Mouse (Mus musculus) bone marrow, adult 2 months (tissue): Measurements from ENCODE around the gene Six2.

Source experiments
- CTCF ChIP-seq: fragments of 200-500 bp; IDR thresholded peaks from 2 replicates; pipeline ENCODE4 v1.5.1; 2011; ENCODE audit warnings: low read length, control low read depth; ENCODE audit not compliant: control insufficient read depth, insufficient read depth
- POLR2A ChIP-seq: fragments of 200-500 bp; IDR thresholded peaks from 2 replicates; pipeline ENCODE4 v1.6.1; 2011; ENCODE audit warnings: low read depth, mild to moderate bottlenecking, control low read depth, low read length, borderline replicate concordance; ENCODE audit not compliant: control insufficient read depth

- TF ChIP-seq POLR2A (no peak), CTCF (no peak)
Observed at GRCm38 (mm10) chr17:85645312-85645711, 42.8 kb downstream of the Six2 start.
